Mouse (Mus musculus) gastrocnemius, postnatal 36 days (tissue): ENCODE measurements at regions not wholly inside any gene's neighbourhood (a gene's known extent, or its start where the extent isn't known, plus 50 kb on each side); places are given as distances from the start of the nearest gene placed in this dataset.
"Not testable (repeated sequence)": the region's sequence is repeated elsewhere in the genome, so short reads cannot be mapped to it uniquely, and the experiment has no call there.

Source experiments
- DNase-seq, 2 experiments: peaks; one replicate each; pipeline ENCODE4 v3.0.0; 2022
- intact Hi-C: fragments of 180-260 bp; cut with DNase I; formaldehyde crosslinking; loops from one replicate; pipeline ENCODE4 v1.15.1; 2025

DNA sequence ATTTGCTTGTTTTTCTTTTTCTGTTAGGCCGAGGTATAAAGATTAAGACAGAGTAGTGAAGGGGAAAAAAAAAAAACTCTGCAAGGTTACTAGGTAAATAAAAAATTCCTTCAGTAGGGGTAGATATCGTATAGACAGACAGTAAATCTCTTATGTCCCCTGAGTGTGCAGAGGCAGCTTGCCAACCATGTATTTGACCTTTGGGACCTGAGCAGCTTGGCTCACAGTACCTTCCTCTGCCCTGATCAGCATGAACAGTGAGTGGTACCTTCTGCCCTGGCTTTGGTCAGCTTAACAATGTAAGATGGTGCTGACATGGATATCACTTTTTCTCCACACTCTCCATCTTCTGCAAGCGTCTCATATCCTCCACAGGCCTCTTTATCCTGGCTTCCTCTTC, 168.3 kb upstream of the Arglu1 start:
- DNase-seq, result no peak
- intact Hi-C loops, result no loop called here

DNA sequence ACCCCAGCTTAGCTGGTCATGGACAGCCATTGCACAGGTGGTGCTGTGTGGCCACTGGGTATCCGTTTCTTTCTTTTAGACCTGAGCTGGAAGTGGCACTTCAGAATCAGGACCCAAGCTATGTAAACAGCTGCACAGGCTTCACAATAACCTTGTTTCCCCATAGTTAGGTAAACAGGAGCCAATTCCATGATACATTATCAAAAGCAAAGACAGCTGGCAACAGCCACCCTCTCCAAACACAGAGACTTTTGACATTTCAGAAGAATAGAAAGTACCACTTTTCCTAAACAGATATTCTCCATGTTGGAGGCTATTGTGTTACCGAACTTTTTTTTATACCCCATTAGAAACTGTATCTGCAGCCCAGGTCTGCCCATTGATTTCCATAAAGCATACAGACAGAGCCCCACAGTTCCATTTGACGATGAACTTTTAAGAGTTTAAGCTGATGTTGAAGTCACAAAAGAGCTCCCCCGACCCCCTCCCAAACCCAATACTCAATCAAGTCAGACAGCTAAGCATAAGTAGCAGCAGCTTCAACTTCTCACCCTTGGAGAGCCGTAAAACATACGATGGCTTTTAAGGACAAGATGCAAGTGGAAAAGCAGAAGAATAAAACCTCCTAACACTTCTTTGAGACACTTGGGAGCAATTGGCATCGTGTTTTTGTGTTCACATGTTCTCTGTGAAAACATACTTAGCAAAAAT, 162.5 kb upstream of the Arglu1 start:
- DNase-seq, result no peak
- intact Hi-C loops, result no loop called here

DNA sequence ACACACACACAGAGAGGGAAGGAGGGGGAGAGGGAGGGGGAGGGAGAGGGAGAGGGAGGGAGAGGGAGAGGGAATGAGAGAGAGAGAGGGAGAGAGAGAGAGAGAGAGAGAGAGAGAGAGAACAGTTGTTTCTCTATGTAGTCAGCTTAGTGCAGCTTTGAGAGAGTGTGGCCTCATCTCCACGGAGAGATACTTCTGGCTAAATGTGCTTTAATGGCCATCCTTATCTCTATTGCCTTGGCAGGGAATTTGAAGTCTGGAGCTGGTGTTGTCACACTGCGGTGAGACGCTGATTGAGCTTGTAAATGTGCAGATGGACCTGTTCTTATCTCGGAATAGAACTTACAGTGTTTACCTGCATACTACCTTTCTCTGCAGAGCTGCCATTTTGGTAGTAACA, 160.9 kb upstream of the Arglu1 start:
- intact Hi-C loops, result no loop called here
- DNase-seq, result no peak

DNA sequence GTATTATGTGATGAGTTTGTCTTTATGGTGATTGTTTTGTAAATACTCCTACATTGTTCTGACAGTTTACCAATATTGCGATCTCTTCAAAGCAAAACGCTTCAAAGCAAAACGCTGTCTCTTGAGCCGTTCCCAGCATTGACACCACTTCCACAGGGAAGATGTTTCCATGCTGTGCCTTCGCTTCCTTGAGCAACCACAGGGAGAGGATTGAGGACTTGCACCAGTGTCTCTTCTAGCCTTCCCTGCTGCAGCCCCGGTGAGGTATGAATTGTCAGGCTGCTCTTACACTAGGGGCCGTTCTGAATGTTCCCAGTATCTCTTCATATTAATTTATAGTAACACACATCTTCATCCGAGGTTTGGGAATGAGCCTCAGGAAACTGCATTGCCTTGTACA, 160.4 kb upstream of the Arglu1 start:
- no peak for DNase-seq
- intact Hi-C loops, result no loop called here

DNA sequence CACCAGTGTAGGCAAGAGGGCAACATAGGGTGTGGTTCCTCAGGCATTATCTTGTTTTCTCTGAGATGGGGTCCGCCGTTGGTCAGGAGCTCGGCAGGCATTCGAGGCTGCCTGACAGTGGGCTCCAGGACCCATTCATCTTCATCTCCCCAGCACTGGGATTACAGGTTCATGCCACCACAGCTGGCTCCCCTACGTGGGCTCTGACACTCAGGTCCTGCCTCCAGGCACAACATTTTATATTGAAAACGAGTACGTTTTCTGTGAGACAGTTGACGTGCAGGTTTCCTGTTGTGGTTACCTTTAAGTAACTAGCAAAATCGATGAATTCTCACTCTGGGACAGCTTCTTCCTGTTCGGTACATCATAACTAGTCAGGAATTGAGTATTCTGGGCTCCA, 157.3 kb upstream of the Arglu1 start:
- no peak for DNase-seq
- intact Hi-C loops, result no loop called here

DNA sequence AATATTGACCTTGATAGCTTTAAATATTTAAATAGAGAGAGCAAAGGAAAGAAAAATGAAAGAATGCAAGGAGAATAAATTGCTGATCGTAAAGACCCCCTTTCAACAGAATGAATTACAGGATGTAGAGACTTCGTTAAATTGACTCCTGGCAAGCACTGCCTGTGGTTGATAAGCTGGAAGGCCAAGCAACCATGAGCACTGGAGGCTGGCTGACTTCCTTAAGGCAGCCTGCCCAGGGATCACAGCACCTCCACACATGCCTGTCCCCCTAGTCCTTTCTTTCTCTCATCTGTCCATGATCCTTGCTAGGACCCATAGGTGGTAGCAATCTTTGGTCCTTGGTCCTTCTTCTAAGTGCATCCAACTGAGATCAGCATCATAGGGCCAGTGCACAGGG, 152.0 kb upstream of the Arglu1 start:
- intact Hi-C loops, result no loop called here
- no peak for DNase-seq

DNA sequence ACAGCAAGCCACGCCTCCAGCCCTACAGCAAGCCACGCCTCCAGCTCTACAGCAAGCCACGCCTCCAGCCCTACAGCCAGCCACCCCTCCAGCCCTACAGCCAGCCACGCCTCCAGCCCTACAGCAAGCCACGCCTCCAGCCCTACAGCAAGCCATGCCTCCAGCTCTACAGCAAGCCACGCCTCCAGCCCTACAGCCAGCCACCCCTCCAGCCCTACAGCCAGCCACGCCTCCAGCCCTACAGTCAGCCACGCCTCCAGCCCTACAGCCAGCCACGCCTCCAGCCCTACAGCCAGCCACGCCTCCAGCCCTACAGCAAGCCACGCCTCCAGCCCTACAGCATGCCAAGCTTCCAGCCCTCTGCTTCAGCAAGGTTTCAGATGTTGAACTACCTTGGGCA, 145.8 kb upstream of the Arglu1 start:
- DNase-seq, intact Hi-C loops: not testable (repeated sequence)

DNA sequence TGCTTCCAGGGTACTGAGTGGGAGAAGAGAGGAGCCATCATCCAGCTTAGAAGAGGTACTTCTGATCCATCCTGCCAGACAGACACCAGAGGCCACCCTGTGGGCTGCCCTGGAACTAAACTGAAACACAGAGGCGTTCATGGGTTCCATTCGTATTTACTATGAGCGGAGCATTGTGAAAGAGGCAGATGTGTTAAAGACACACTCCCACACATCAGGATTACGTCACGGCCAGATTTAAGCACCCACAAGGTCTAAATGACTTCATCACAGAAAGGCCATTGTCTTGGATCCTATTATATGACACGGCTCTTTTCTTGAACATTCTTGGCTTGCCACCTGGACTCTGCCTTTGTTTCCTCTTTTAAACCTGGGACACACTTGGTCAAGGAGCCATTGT, 141.0 kb upstream of the Arglu1 start:
- intact Hi-C loops, result no loop called here
- DNase-seq, result no peak

DNA sequence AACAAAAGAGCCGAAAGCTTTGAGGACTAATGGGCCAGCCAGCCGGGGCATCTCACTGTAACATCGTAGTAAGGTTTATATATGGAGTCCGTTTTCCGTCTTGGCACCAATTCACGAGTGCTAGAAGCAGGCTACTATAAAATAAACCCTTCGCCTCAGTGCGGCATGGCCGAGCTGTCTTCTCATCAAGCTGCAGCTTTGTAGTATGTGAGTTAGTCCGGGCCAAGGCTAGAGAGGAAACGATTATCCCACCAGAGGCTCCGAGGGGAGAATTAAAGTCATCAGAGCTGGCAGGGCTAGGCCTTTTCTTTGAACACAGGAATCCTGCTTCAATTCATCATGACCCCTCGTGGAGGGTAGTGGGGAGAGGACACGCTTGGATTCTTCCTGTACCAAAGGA, 138.9 kb upstream of the Arglu1 start:
- no peak for DNase-seq
- intact Hi-C loops, result no loop called here

DNA sequence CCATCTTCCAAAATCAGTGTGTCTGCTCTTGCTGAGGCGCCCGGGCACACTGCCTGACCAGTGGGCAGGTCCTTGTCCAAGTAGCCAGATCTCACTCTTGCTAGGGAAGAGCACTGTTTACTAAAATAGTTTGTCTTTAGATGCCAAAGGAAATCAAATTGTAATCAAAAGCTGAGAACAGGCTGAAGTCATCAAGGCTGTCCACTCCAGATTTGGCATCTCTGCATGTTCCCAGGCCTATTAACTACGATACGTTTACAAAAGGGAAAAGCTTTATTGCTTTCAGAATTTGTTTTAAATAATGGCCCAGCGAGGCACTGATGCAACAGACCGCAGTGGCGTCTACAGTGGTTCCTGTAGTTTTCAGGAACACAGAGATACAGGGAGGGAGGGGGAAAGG, 137.2 kb upstream of the Arglu1 start:
- intact Hi-C loops, result no loop called here
- DNase-seq, result no peak

DNA sequence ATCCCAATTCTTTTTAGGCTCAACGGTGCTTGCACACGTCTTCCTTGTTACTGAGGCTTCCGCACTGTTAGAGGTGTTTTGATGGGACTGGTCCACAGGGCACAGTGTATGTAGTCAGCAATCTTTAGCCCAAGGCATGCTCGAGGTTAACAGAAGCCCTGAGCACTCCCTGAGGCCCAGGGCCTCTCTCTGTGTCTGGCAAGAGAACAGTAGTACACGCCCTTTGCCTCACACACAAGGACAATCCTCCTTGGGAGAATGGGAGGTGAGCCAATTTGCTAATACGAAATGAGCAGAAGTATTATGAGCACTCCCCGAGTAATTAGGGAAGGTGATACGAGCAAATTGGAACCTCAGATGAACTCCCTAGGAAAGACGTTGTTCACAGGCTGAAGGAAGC, 136.5 kb upstream of the Arglu1 start:
- peak; percentile 25 to 29 for DNase-seq
- intact Hi-C loops, result no loop called here

DNA sequence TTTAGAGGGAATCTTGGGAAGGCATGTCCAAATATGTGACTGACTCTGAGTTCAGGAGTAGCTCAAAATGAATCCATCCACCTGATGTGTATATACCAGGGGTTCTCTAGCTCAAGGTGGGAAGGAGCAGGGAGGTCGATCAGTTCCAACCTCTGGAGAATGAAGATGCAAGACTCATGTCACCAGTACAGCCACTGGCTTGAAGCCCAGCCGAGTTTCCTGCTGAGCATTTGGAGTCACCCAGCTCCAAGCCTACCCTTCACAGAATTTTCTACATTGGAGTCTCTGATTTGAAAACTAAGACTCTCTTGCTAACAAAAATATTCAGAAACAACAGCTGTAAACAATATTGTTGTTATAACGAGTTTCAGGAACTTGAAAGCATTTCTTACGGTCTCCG, 134.6 kb upstream of the Arglu1 start:
- DNase-seq, result no peak
- intact Hi-C loops, result loop anchor here (5.0 kb wide), 1 partner anchor 162 kb away; no protein-coding TSS in a partner anchor

DNA sequence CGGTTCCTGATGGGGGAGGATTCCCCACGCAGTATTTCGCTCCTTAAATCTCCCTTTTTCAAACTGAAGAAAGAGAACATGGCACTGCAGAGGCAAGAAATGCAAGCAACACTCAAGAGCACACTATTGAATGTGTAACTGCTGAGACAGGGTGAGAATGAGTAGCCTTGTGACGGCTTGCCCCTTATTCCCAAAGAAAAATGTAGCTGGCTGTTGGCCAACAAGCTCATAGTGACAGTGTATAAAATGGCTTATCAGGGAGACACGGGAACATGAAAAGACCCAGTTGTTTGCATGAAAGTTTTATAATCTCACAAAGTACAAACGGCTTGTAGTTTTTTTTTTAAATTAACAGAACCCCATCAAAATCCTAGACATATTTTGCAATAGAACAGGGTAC, 130.8 kb upstream of the Arglu1 start:
- no peak for DNase-seq
- intact Hi-C loops, result loop anchor here (5.0 kb wide), 1 partner anchor 166 kb away; no protein-coding TSS in a partner anchor

DNA sequence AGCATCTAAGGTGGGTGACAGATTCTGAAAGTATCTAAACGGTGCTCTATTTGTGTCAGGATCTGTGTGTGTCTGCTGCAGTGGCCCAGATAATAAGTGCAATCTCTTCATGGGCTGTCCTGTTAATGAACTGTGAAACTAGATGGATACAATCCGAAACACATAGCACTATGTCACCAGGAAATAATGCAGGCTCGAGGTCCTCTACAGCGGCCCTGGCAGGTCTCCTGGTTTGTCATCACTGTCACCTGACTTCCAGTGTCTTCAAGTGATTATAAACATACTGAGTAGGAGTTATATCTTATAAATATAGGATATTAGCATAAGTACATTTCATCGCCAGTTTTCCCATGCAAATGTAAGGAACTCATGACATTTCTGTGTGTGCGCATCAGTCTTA, 130.3 kb upstream of the Arglu1 start:
- no peak for DNase-seq
- intact Hi-C loops, result loop anchor here (5.0 kb wide), 1 partner anchor 167 kb away; no protein-coding TSS in a partner anchor

DNA sequence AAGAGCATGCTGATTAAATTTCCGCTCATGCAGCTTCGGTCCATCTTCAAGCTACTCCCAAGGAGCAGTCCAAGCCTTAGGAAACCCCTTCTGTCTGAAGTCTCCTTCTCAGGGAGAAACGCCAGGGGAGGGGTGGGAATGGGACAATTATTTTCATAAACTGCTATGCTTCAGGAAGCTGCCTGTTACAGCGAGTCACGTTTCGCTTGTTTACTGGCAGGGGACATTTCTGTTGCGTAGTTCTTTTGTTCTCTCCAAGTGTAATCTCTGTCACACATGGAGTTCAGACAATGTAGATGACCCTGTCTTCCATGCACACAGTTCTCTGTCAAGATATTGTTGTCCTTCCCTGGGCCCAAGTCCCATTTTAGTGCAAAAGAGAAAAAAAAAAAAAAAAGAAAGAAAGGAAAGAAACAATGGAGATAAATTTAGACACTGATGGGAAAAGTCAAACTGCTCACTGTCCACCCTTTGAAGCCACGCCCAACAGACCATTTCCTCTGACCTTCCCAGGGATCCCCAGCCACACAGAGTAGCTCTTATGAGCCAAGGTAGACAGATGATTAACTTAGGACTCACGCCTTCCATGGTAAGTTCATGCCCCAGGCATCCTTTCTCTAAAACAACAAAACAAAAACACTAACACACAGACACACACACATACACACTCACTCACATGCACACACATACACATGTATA, 129.1 kb upstream of the Arglu1 start:
- no peak for DNase-seq
- intact Hi-C loops, result no loop called here

DNA sequence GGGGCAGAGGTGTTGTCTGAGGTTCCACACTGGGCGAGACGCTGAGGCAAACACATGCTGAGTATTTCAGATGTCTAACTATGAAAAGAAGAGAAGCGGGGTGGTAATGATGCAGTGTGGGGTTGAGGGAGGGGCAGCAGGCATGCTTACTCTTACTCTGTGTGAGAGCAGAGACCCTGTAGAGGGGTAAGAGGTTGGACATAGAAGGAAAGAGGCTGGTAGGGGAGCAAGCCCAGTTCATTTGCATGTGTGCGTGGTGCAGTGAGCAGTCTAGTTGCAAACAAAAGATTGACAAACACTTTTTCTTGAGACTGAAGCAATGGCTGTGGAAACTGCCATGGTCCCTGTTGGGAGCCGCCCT, 122.5 kb upstream of the Arglu1 start:
- intact Hi-C loops, result no loop called here
- no peak for DNase-seq

DNA sequence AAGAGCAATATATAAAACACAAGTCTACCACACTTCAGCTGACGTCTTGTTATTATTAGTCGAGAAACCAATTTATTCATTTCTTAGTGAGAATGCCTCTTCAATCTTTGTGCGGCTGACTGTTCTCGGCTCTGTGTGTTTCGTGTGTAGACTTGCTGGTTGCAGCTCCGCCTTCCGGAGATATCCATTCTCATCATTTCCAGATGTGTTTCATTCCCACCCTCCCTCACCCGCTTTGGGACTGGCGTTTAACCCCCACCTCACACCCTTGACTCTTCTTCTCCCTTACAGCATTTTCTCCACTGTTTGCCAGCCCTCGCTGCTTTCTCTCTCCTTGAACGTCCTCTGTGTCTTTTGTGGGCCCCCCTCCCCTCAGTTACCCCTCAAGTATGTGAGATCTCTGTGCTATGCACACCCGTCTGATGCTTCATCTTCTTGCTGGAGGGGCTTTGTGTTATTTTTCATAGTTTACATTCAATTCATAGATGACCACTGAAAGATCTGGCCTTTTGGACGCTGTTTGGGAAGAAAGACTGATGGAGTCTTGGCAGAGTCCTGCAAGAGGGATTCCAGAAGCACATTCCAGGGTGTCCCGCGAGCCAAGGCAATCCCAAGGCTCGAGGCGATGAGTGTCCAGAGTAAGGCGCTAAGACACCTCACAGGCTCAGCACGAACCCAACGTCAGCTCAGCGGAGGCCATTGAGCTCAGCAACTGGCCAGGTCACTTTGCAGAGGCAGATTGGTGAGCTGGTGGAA, 121.9 kb upstream of the Arglu1 start:
- intact Hi-C loops, result no loop called here
- DNase-seq, result peak in 1 of 2 experiments; percentile 28

DNA sequence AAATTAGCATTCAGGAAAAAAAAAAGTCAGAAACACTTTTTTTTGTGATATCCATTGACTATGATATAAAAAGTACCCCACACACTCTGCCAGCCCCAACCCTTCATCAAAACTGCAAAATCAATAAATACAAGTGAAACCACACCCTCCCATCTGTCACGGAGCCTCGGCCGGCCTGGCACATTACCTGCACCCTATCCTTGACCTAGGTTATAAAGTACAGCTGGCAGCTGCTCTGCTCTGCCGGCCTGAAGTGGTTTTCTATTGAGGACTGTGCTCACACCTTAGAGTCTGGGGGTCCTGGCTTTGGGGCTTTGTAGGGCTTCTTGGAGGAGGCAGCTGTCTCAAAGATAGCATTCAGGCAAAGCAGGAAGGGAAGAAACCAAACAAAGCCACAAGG, 120.6 kb upstream of the Arglu1 start:
- no peak for DNase-seq
- intact Hi-C loops, result no loop called here

DNA sequence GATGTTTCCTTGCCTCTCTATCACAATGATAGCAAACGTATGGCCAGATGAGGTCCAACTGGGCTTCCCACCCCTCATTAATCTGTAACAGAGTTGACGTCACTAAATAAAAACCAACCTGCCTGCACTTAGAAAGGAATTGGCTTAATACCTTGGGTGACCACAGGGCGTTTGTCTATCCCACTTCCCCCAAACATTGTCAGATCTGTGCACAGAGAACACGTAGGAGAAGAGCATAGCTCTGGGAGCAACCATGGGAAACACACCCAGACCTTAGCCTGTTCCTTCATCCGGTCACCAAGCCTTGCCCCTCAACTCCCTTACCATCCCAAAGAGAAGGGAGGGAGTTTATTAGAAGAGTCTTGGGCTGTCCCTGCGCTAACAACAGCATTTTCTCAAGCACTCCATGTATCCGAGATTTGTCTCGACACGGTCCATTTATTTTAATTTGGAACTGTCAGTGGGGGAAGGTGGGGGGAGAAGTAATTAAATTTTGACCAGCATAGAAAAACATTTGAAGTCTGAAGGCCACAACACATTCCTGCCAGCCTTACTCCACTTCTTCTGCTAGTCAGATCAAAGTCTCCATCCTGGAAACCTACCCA, 119.6 kb upstream of the Arglu1 start:
- intact Hi-C loops, result no loop called here
- DNase-seq, result no peak

DNA sequence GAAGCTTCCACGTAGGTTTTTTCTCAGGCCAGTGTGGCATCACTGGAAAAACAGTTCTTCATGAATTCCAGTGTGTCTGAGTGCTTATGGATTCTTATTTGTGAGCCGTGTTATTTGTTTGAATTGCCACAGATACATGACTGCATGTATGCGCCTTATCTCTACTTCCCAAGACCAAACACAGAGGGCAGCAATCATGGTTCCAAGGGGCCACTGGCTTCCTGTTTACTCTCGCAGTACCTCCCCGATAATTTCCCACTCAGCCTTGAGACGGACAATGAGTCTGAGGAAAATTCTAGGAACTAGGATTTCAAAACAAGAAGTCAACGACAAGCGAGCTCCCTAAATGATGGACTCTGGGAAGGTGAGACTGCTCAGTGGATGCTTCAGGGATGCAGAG, 119.0 kb upstream of the Arglu1 start:
- intact Hi-C loops, result no loop called here
- DNase-seq, result no peak

DNA sequence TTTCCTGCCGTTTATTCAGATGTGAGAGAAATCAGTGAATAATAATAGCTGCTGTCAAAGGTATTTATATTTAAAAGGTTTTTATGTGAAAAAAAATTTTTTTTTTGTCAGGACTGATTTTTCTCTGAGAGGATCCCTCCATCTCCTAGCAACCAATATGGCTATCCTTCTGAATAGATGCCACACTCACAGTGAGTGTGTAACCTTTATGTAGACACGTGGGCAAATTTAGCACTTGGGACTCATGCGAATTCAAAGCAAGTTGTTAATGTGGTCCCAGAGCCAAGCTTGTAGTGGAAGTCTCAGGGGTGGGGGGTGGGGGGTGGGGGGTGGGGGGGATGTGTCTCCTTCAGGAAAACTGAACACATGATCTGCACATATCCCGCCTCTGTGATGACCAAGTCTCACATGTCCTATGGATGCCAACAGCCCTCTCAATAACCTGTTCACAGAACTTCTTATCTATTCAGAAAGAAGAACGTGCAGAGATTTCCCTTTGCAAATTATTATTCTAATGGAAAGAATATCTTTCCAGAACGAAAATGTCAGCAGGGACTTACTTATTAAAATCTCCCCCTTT, 112.5 kb upstream of the Arglu1 start:
- intact Hi-C loops, result no loop called here
- DNase-seq, result no peak
